Mouse (Mus musculus) C2C12 (cell line): ENCODE results near the gene Arhgap19. TPM values are rescaled to one million over a fixed set of nuclear protein-coding genes. Genes with fewer than 3 reads are reported as not detected.
A peak's percentile ranks its signal among the peaks of the same experiment; 100 is the strongest.

Experiments used
- H3K27me3 ChIP-seq: one replicate; pipeline ENCODE4 v1.6.1; 2011; ENCODE audit not compliant: control insufficient read depth, insufficient read depth, insufficient read length
- H3K36me3 ChIP-seq: one replicate; pipeline ENCODE4 v1.6.1; 2011; ENCODE audit not compliant: control insufficient read depth, insufficient read depth
- H3K4me3 ChIP-seq: one replicate; pipeline ENCODE4 v1.5.1; 2011; ENCODE audit warnings: mild to moderate bottlenecking, control low read depth; ENCODE audit not compliant: poor library complexity, insufficient read depth, severe bottlenecking
- H3K79me2 ChIP-seq: one replicate; pipeline ENCODE4 v1.6.1; 2011; ENCODE audit not compliant: control insufficient read depth, insufficient read depth
- H3K79me3 ChIP-seq: one replicate; pipeline ENCODE4 v1.6.1; 2011; ENCODE audit warnings: low read depth, control low read depth
- H3ac ChIP-seq: one replicate; pipeline ENCODE3; 2011; ENCODE audit warnings: low read depth; ENCODE audit not compliant: control insufficient read depth, insufficient read length
- CEBPB ChIP-seq: IDR thresholded peaks from one replicate; pipeline ENCODE4 v1.6.1; 2011; ENCODE audit warnings: low read depth, mild to moderate bottlenecking, control low read depth, moderate library complexity
- CTCF ChIP-seq: IDR thresholded peaks from one replicate; pipeline ENCODE4 v1.5.1; 2011; ENCODE audit not compliant: control insufficient read depth, insufficient read depth, insufficient read length
- FOSL1 ChIP-seq: IDR thresholded peaks from one replicate; pipeline ENCODE4 v1.8.0; 2011; ENCODE audit warnings: mild to moderate bottlenecking, low read length; ENCODE audit not compliant: poor library complexity, insufficient read depth, severe bottlenecking
- MAX ChIP-seq: IDR thresholded peaks from one replicate; pipeline ENCODE4 v1.6.1; 2011; ENCODE audit warnings: mild to moderate bottlenecking, control low read depth
- MYOD1 ChIP-seq: IDR thresholded peaks from one replicate; pipeline ENCODE4 v1.6.1; 2011; ENCODE audit warnings: low read depth; ENCODE audit not compliant: control insufficient read depth, insufficient read length
- MYOG ChIP-seq: IDR thresholded peaks from one replicate; pipeline ENCODE4 v1.6.1; 2011; ENCODE audit not compliant: control insufficient read depth, insufficient read length; ENCODE audit errors: extremely low read depth
- USF1 ChIP-seq: IDR thresholded peaks from one replicate; pipeline ENCODE4 v1.6.1; 2011; ENCODE audit warnings: low read depth, mild to moderate bottlenecking, control low read depth, moderate library complexity
- polyA plus RNA-seq: library from polyadenylated mRNA; unstranded; fragments of >200 nt; fragmentation: generic; extraction: Trizol; gene quantifications from one replicate; pipeline ENCODE4 v1.2.1, GENCODE M21; 2012; ENCODE audit warnings: missing spikeins

Gene Arhgap19
- polyA plus RNA-seq, 1 experiment = 8.9 TPM

GRCm38 (mm10) chr19:41847091-41847581, 45.3 kb upstream of the Arhgap19 start:
- Histone ChIP-seq H3ac (peak overlapping the region; percentile 39), H3K79me3 (no peaks in the 10 kb centered on the region), H3K36me3 (no peaks in the 10 kb centered on the region), H3K27me3 (peaks cover 21% of the 10 kb centered on the region), H3K79me2 (no peaks in the 10 kb centered on the region), H3K4me3 (peak overlapping the region; percentile 40)
- no peak for TF ChIP-seq MYOD1
- no peak for TF ChIP-seq MAX
- no peak for TF ChIP-seq CTCF
- no peak for TF ChIP-seq FOSL1
- TF ChIP-seq MYOG = no peak
- no peak for TF ChIP-seq USF1
- no peak for TF ChIP-seq CEBPB

DNA sequence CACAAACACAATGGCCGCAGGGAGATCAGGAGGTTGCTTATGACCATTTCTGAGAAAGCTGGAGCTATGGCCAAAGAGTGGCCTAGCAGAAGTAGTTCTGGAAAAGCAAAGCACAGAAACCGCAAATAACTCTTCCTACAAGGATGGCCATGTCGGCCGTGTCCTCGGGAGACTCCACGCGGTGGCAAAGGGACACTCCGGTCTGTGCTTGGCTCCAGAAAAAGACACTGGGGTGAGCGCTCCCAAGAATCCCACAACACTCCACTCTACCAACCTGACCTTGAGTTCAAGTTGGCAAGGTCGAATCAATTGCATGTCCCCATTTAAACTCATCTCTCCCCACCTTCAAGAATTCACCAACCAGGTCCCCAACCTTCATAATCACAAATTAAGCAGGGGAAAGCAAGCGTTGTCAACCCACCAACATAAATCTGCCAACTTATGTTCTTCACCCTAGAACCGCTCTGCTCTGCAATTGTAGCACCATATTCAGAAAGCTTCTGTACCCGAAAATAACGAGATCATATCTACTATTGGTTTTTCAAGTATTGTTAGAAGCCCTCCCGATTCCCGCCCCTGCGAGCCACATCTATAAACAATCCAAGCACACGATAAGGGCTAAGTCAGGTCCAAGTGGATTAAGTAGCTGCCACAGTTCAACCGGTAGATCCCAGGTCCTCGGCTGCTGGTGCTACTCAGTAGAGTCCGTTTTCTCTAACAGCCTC, 44.7 kb upstream of the Arhgap19 start:
- no peak for TF ChIP-seq MYOD1
- TF ChIP-seq CTCF = no peak
- no peak for TF ChIP-seq USF1
- no peak for TF ChIP-seq CEBPB
- TF ChIP-seq MYOG = no peak
- no peak for TF ChIP-seq MAX
- no peak for TF ChIP-seq FOSL1
- H3K27me3 ChIP-seq = peaks cover 21% of the 10 kb centered on the region
- H3ac ChIP-seq = no peak overlapping the region
- no peak overlapping the region for H3K4me3 ChIP-seq
- no peaks in the 10 kb centered on the region for H3K79me3 ChIP-seq
- H3K36me3 ChIP-seq = no peaks in the 10 kb centered on the region
- H3K79me2 ChIP-seq = no peaks in the 10 kb centered on the region

DNA sequence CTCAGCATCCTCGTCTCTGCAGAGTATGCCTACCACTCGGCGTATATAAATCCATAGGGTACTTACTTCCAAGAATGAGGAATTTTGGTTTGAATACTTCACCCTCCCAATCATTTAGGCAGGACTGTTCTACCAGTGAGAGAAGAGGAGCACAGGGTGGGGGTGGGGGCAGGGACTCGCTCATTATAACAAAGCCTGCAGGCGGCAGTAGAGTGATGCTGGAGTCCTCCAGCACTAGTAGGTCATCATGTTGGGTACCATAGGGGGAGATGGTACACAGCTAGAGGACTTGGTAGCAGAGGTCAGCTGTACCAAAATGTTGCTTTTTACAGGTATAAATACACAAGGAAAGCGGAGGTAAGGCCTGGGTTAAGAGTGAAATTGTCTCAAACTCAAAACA, 42.5 kb upstream of the Arhgap19 start:
- Histone ChIP-seq H3K4me3 (no peak overlapping the region), H3K27me3 (peaks cover 22% of the 10 kb centered on the region), H3K79me3 (no peaks in the 10 kb centered on the region), H3ac (no peak overlapping the region), H3K79me2 (no peaks in the 10 kb centered on the region), H3K36me3 (no peaks in the 10 kb centered on the region)
- TF ChIP-seq CTCF = no peak
- TF ChIP-seq MAX = no peak
- no peak for TF ChIP-seq USF1
- no peak for TF ChIP-seq MYOD1
- TF ChIP-seq FOSL1 = no peak
- no peak for TF ChIP-seq MYOG
- no peak for TF ChIP-seq CEBPB

- TF ChIP-seq FOSL1 = no peak
- no peak for TF ChIP-seq MYOD1
- TF ChIP-seq MYOG = no peak
- H3K27me3 ChIP-seq = peaks cover 31% of the 10 kb centered on the region
- no peak overlapping the region for H3ac ChIP-seq
- no peaks in the 10 kb centered on the region for H3K79me2 ChIP-seq
- no peak overlapping the region for H3K4me3 ChIP-seq
- no peaks in the 10 kb centered on the region for H3K36me3 ChIP-seq
- no peaks in the 10 kb centered on the region for H3K79me3 ChIP-seq
These were observed 40.9 kb upstream of the Arhgap19 start for GRCm38 (mm10) chr19:41842706-41843105.

- Histone ChIP-seq H3ac (no peak overlapping the region), H3K79me2 (no peaks in the 10 kb centered on the region), H3K36me3 (no peaks in the 10 kb centered on the region), H3K4me3 (no peak overlapping the region), H3K79me3 (no peaks in the 10 kb centered on the region), H3K27me3 (peaks cover 31% of the 10 kb centered on the region)
- TF ChIP-seq MAX (no peak), USF1 (no peak), MYOD1 (no peak), FOSL1 (no peak), CTCF (no peak), CEBPB (no peak)
These were observed 40.3 kb upstream of the Arhgap19 start for GRCm38 (mm10) chr19:41842196-41842595.

DNA sequence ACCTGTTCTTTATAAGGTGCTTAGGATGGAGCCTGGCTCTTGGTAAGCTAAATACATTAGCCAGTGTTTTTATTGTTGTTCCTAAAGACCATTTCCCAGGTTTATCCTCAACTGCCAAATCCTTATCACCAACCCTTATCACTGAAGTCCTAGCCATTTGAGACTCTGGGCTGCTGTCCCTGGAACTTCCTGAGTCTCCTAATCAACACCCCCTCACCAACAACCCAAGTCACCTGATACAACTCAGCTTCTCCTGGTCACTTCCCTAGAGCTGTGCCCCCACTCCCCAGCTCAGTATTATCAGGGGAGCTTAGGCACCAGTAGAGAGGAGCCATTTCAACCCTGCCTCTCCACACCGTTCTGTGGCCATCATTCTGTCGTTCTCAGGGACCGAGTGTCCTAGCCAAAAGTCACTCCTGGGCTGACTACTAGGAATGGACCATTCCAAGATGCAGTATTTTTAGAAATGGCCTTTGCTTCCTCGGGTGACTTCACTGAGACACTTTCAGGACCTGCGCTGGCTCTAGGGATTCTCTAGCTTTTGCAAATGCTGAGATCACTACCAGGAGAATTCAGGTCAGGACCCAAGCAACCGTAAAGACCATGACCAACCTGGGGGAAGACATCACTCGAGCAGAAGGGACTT, 39.4 kb upstream of the Arhgap19 start:
- no peaks in the 10 kb centered on the region for H3K79me2 ChIP-seq
- no peak overlapping the region for H3K4me3 ChIP-seq
- no peak for TF ChIP-seq CEBPB
- no peak for TF ChIP-seq MYOD1
- no peak for TF ChIP-seq MYOG
- TF ChIP-seq CTCF = no peak
- no peak for TF ChIP-seq FOSL1
- no peak for TF ChIP-seq USF1
- TF ChIP-seq MAX = no peak
- no peaks in the 10 kb centered on the region for H3K79me3 ChIP-seq
- no peak overlapping the region for H3ac ChIP-seq
- H3K27me3 ChIP-seq = peaks cover 29% of the 10 kb centered on the region
- no peaks in the 10 kb centered on the region for H3K36me3 ChIP-seq
